Mouse (Mus musculus): ENCODE measurements around the gene Vmn1r126.
"Not testable (repeated sequence)": the region's sequence is repeated elsewhere in the genome, so short reads cannot be mapped to it uniquely, and the experiment has no call there.

- TF ChIP-seq CTCF, EP300 (IDR thresholded peaks at IDR 0.05): not testable (repeated sequence)
Measured at GRCm38 (mm10) chr7:21301367-21301766, at the start of gene Vmn1r126.

All from lung, postnatal 0 days (tissue).